Mouse (Mus musculus): Measurements from ENCODE around the gene Vmn1r138. TPM values are rescaled to one million over a fixed set of nuclear protein-coding genes. Genes with fewer than 3 reads are reported as not detected.

The Vmn1r138 gene
- not detected for total RNA-seq (2023)

DNA sequence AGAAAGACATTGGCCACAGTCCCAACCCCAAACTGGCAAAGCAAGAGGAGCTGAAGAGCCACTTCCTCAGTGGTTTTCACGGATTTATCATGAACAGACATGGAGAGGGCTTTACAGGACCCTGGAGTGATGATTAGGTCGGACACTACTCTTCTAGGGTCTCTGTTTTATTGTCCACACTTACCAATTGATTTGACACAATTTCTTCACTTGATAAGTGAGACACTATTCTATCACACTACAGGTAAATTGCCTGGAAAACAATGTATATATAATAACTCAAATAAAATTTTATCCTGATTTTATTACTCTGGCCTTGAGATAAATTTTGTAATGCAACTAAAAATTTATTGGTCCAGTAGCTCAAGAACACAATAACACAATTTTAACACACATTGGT, at the start of gene Vmn1r138:
Gene Vmn1r138 (minus strand): TSS at position 101 of the 400 bp plus-strand sequence.

DNA sequence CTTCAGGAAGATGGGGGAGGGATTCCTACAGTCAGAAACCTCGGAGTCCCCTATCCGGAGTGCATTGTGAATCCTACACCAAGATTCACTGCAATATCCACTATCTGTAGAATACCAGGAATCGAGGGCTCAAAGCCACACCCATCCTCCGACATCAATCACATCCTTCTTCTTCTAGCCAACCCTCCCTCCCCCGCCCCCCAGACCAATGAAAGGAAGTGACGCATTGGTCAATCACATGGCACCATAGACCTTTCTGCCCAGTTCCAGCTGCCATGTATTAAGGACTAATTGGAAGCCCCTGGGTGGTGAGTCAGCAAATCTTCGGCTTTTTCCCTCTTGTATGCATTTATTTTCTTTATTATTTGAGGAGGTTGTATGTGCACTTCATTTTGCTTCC, 40.1 kb upstream of the Vmn1r138 start, which contains the start of gene Vmn1r139:
Gene Vmn1r139 (plus strand): TSS at position 301 of the 400 bp plus-strand sequence.

GRCm38 (mm10) chr7:22056205-22056604, 27.5 kb upstream of the Vmn1r138 start, which contains the start of gene Gm6176:
Gene Gm6176, minus strand, starts transcription at chr7:22056305.

DNA sequence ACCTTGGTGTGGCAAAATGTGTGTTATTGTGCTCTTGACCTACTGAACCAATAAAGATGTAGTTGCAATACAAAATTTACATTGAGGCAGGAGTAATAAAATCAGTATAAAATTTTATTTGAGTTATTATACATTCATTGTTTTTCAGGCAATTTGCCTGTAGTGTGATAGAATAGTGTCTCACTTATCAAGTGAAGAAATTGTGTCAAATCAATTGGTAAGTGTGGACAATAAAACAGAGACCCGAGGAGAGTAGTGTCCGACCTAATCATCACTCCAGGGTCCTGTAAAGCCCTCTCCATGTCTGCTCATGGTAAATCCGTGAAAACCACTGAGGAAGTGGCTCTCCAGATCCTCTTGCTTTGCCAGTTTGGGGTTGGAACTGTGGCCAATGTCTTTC, 34.4 kb downstream of the Vmn1r138 start, which contains the start of gene Vmn1r137:
Gene Vmn1r137 (plus strand): TSS at position 301 of the 400 bp plus-strand sequence.

Other genes with a start within 250 kb of the Vmn1r138 start
- gene Gm4177, start 232.2 kb downstream of the Vmn1r138 start, total RNA-seq (2023): not detected
- gene Vmn1r135, start 196.5 kb downstream of the Vmn1r138 start, total RNA-seq (2023): not detected
- gene Gm5725, start 184.6 kb downstream of the Vmn1r138 start, total RNA-seq (2023): not detected
- gene Gm5891, start 107.6 kb downstream of the Vmn1r138 start, total RNA-seq (2023): not detected
- gene Vmn1r137, start 34.3 kb downstream of the Vmn1r138 start, total RNA-seq (2023): not detected
- not detected for gene Gm6176, start 27.4 kb upstream of the Vmn1r138 start, total RNA-seq (2023)
- not detected for gene Vmn1r139, start 40.2 kb upstream of the Vmn1r138 start, total RNA-seq (2023)
- gene Gm16451, start 89.3 kb upstream of the Vmn1r138 start, total RNA-seq (2023): not detected
- gene Gm10666, start 105.8 kb upstream of the Vmn1r138 start, total RNA-seq (2023): not detected
- gene Vmn1r142, start 135.1 kb upstream of the Vmn1r138 start, total RNA-seq (2023): not detected
- gene Vmn1r143, start 160.5 kb upstream of the Vmn1r138 start, total RNA-seq (2023): not detected
- not detected for gene Gm8653, start 172.4 kb upstream of the Vmn1r138 start, total RNA-seq (2023)
- not detected for gene Gm8453, start 200.6 kb upstream of the Vmn1r138 start, total RNA-seq (2023)

Measured in CD4-positive naive resting alpha-beta T cell, adult 57 days (primary cell).